Mouse (Mus musculus) hindbrain, postnatal 0 days (tissue): Measurements from ENCODE around the gene Olfr1221. TPM values are rescaled to one million over a fixed set of nuclear protein-coding genes. Genes with fewer than 3 reads are reported as not detected.

Source experiments
- ATAC-seq: fragments of 200-750 bp; cut with Nextera tagmentation; 2 replicates; pipeline ENCODE4 v1.8.0; 2017; ENCODE audit warnings: mild to moderate bottlenecking, moderate TSS enrichment, moderate library complexity
- DNase-seq: peaks from one replicate; pipeline ENCODE4 v3.0.0-alpha.2; 2015; ENCODE audit warnings: low spot score
- H3K27ac ChIP-seq: fragments of 300-500 bp; sonication (generic); 2 replicates; pipeline ENCODE4 v1.5.1; 2014; ENCODE audit warnings: mild to moderate bottlenecking
- H3K27me3 ChIP-seq: fragments of 300-500 bp; sonication (generic); 2 replicates; pipeline ENCODE4 v1.6.1; 2014; ENCODE audit warnings: low read length, mixed read lengths; ENCODE audit not compliant: insufficient read depth
- H3K36me3 ChIP-seq: fragments of 300-500 bp; sonication (generic); 2 replicates; pipeline ENCODE4 v1.6.1; 2014; ENCODE audit warnings: low read length, mixed read lengths; ENCODE audit not compliant: insufficient read depth
- H3K4me1 ChIP-seq: fragments of 300-500 bp; sonication (generic); 2 replicates; pipeline ENCODE4 v1.6.1; 2014; ENCODE audit warnings: antibody characterized with exemption, low read length, mixed read lengths; ENCODE audit not compliant: insufficient read depth
- H3K4me2 ChIP-seq: fragments of 300-500 bp; sonication (generic); 2 replicates; pipeline ENCODE4 v1.6.1; 2014; ENCODE audit warnings: low read depth, mild to moderate bottlenecking, low read length, moderate library complexity, mixed read lengths
- H3K4me3 ChIP-seq: fragments of 300-500 bp; sonication (generic); 2 replicates; pipeline ENCODE4 v1.5.1; 2014; ENCODE audit warnings: low read length
- H3K9ac ChIP-seq: fragments of 300-500 bp; sonication (generic); replicated peaks from 2 replicates; pipeline ENCODE4 v1.6.1; 2014; ENCODE audit warnings: mild to moderate bottlenecking, low read length, moderate library complexity, mixed read lengths
- H3K9me3 ChIP-seq: fragments of 300-500 bp; sonication (generic); 2 replicates; pipeline ENCODE4 v1.6.1; 2016; ENCODE audit warnings: low read length, mixed read lengths
- CTCF ChIP-seq: IDR thresholded peaks from 2 replicates; pipeline ENCODE4 v1.5.1; 2016; ENCODE audit warnings: antibody characterized with exemption, control low read depth, low read depth
- WGBS: fragments of 180-500 bp; shearing (Covaris S2); extraction: QIAGEN DNeasy Blood & Tissue Kit; methylation state at CpG from one replicate; pipeline ENCODE4 v1.1.7; 2014; 5-methylcytosine and 5-hydroxymethylcytosine counted together
- polyA plus RNA-seq: library from polyadenylated mRNA; unstranded; fragments of >200 nt; fragmentation: Nextera tagmentation; extraction: Ambion mirVana; gene quantifications from 2 replicates; pipeline ENCODE4 v1.2.1, GENCODE M21; 2015
- total RNA-seq: library from RNA; depleted of rRNA; stranded (reverse); fragments of >200 nt; gene quantifications from 2 replicates; pipeline ENCODE4 v1.2.3, GENCODE M21; 2014; rRNA removed

Gene Olfr1221
- total and polyA plus RNA-seq, 2 experiments from 2014 or later: not detected

- H3K4me2 ChIP-seq: no peak overlapping the region
- WGBS: 97% methylated on average over 1 of the region's 1 CpGs
- H3K36me3 ChIP-seq: no peaks in the 10 kb centered on the region
- H3K9ac ChIP-seq: no peak overlapping the region
- DNase-seq (no peak), ATAC-seq (no peak)
- no peak overlapping the region for H3K4me3 ChIP-seq
- H3K27ac ChIP-seq: no peak overlapping the region
- TF ChIP-seq CTCF: no peak
- H3K4me1 ChIP-seq: no peaks in the 10 kb centered on the region
- H3K27me3 ChIP-seq: no peaks in the 10 kb centered on the region
- H3K9me3 ChIP-seq: no peaks in the 10 kb centered on the region
Measured at GRCm38 (mm10) chr2:89093848-89094247, 23.2 kb downstream of the Olfr1221 start.

- 64% methylated on average over 1 of the region's 1 CpGs for WGBS
- Histone ChIP-seq H3K9me3 (no peaks in the 10 kb centered on the region), H3K27ac (no peak within 1 kb of the TSS), H3K4me3 (no peak within 1 kb of the TSS), H3K27me3 (no peaks in the 10 kb centered on the region), H3K9ac (no peak within 1 kb of the TSS), H3K4me1 (no peaks in the 10 kb centered on the region), H3K36me3 (no peaks in the 10 kb centered on the region), H3K4me2 (no peak within 1 kb of the TSS)
- TF ChIP-seq CTCF: no peak
- DNase-seq (no peak), ATAC-seq (no peak)
Measured at GRCm38 (mm10) chr2:89083413-89083812, 33.7 kb downstream of the Olfr1221 start, which contains the start of gene Olfr1219. TSS of gene Olfr1219 (minus strand) at chr2:89083513.

GRCm38 (mm10) chr2:89081487-89081886 is 35.6 kb downstream of the Olfr1221 start:
- Histone ChIP-seq H3K36me3 (no peaks in the 10 kb centered on the region), H3K27me3 (no peaks in the 10 kb centered on the region), H3K9ac (no peak overlapping the region), H3K4me2 (no peak overlapping the region), H3K27ac (no peak overlapping the region), H3K9me3 (no peaks in the 10 kb centered on the region), H3K4me3 (no peak overlapping the region), H3K4me1 (no peaks in the 10 kb centered on the region)
- no peak for TF ChIP-seq CTCF
- DNase-seq (no peak), ATAC-seq (no peak)

- DNase-seq: no peak
- Histone ChIP-seq H3K9ac (no peak within 1 kb of the TSS), H3K27ac (no peak within 1 kb of the TSS), H3K27me3 (no peaks in the 10 kb centered on the region), H3K4me1 (no peaks in the 10 kb centered on the region), H3K36me3 (no peaks in the 10 kb centered on the region), H3K9me3 (no peaks in the 10 kb centered on the region), H3K4me2 (no peak within 1 kb of the TSS), H3K4me3 (no peak within 1 kb of the TSS)
- no peak for ATAC-seq
- TF ChIP-seq CTCF: no peak
Measured at GRCm38 (mm10) chr2:89061087-89061486, 56.0 kb downstream of the Olfr1221 start, which contains the start of gene Olfr1218. TSS of gene Olfr1218 (minus strand) at chr2:89061187.

Other genes starting within 250 kb of the Olfr1221 start
- gene Olfr1208, start 215.0 kb downstream of the Olfr1221 start, total RNA-seq: not detected in 2 replicates
- not detected in 2 replicates for gene Olfr1208, start 215.0 kb downstream of the Olfr1221 start, polyA plus RNA-seq
- not detected in 2 replicates for gene Olfr1209, start 202.1 kb downstream of the Olfr1221 start, total RNA-seq
- gene Olfr1209, start 202.1 kb downstream of the Olfr1221 start, polyA plus RNA-seq: not detected in 2 replicates
- gene Olfr1211, start 179.2 kb downstream of the Olfr1221 start, total RNA-seq: not detected in 2 replicates
- gene Olfr1211, start 179.2 kb downstream of the Olfr1221 start, polyA plus RNA-seq: not detected in 2 replicates
- gene Olfr1212, start 163.3 kb downstream of the Olfr1221 start, total RNA-seq: not detected in 2 replicates
- gene Olfr1212, start 163.3 kb downstream of the Olfr1221 start, polyA plus RNA-seq: not detected in 2 replicates
- not detected in 2 replicates for gene Gm13762, start 137.0 kb downstream of the Olfr1221 start, total RNA-seq
- not detected in 2 replicates for gene Gm13762, start 137.0 kb downstream of the Olfr1221 start, polyA plus RNA-seq
- gene Olfr1214, start 124.6 kb downstream of the Olfr1221 start, total RNA-seq: not detected in 2 replicates
- not detected in 2 replicates for gene Olfr1214, start 124.6 kb downstream of the Olfr1221 start, polyA plus RNA-seq
- not detected in 2 replicates for gene Olfr1215, start 110.3 kb downstream of the Olfr1221 start, total RNA-seq
- not detected in 2 replicates for gene Olfr1215, start 110.3 kb downstream of the Olfr1221 start, polyA plus RNA-seq
- not detected in 2 replicates for gene Olfr1216, start 98.9 kb downstream of the Olfr1221 start, total RNA-seq
- gene Olfr1216, start 98.9 kb downstream of the Olfr1221 start, polyA plus RNA-seq: not detected in 2 replicates
- gene Olfr1217, start 85.2 kb downstream of the Olfr1221 start, total RNA-seq: not detected in 2 replicates
- not detected in 2 replicates for gene Olfr1217, start 85.2 kb downstream of the Olfr1221 start, polyA plus RNA-seq
- gene Olfr1218, start 56.1 kb downstream of the Olfr1221 start, total RNA-seq: not detected in 2 replicates
- gene Olfr1218, start 56.1 kb downstream of the Olfr1221 start, polyA plus RNA-seq: not detected in 2 replicates
- not detected in 2 replicates for gene Olfr1219, start 33.8 kb downstream of the Olfr1221 start, total RNA-seq
- not detected in 2 replicates for gene Olfr1219, start 33.8 kb downstream of the Olfr1221 start, polyA plus RNA-seq
- not detected in 2 replicates for gene Olfr1220, start 10.4 kb downstream of the Olfr1221 start, total RNA-seq
- gene Olfr1220, start 10.4 kb downstream of the Olfr1221 start, polyA plus RNA-seq: not detected in 2 replicates
- gene Olfr1222, start 15.8 kb upstream of the Olfr1221 start, total RNA-seq: not detected in 2 replicates
- gene Olfr1222, start 15.8 kb upstream of the Olfr1221 start, polyA plus RNA-seq: not detected in 2 replicates
- gene Olfr1223, start 34.3 kb upstream of the Olfr1221 start, total RNA-seq: not detected in 2 replicates
- gene Olfr1223, start 34.3 kb upstream of the Olfr1221 start, polyA plus RNA-seq: not detected in 2 replicates
- gene Olfr1224-ps1, start 46.8 kb upstream of the Olfr1221 start, total RNA-seq: not detected in 2 replicates
- not detected in 2 replicates for gene Olfr1224-ps1, start 46.8 kb upstream of the Olfr1221 start, polyA plus RNA-seq
- not detected in 2 replicates for gene Olfr1225, start 57.4 kb upstream of the Olfr1221 start, total RNA-seq
- gene Olfr1225, start 57.4 kb upstream of the Olfr1221 start, polyA plus RNA-seq: not detected in 2 replicates
- gene Olfr1226, start 82.8 kb upstream of the Olfr1221 start, total RNA-seq: not detected in 2 replicates
- not detected in 2 replicates for gene Olfr1226, start 82.8 kb upstream of the Olfr1221 start, polyA plus RNA-seq
- gene Olfr1228, start 136.8 kb upstream of the Olfr1221 start, total RNA-seq: not detected in 2 replicates
- not detected in 2 replicates for gene Olfr1228, start 136.8 kb upstream of the Olfr1221 start, polyA plus RNA-seq
- gene Olfr1229, start 170.7 kb upstream of the Olfr1221 start, total RNA-seq: not detected in 2 replicates
- not detected in 2 replicates for gene Olfr1229, start 170.7 kb upstream of the Olfr1221 start, polyA plus RNA-seq
- gene Olfr1230, start 180.0 kb upstream of the Olfr1221 start, total RNA-seq: not detected in 2 replicates
- gene Olfr1230, start 180.0 kb upstream of the Olfr1221 start, polyA plus RNA-seq: not detected in 2 replicates
- not detected in 2 replicates for gene Olfr1231, start 189.8 kb upstream of the Olfr1221 start, total RNA-seq
- not detected in 2 replicates for gene Olfr1231, start 189.8 kb upstream of the Olfr1221 start, polyA plus RNA-seq
- not detected in 2 replicates for gene Olfr1232, start 212.4 kb upstream of the Olfr1221 start, total RNA-seq
- gene Olfr1232, start 212.4 kb upstream of the Olfr1221 start, polyA plus RNA-seq: not detected in 2 replicates
- not detected in 2 replicates for gene Olfr1233, start 225.1 kb upstream of the Olfr1221 start, total RNA-seq
- not detected in 2 replicates for gene Olfr1233, start 225.1 kb upstream of the Olfr1221 start, polyA plus RNA-seq
- gene Olfr1234, start 247.6 kb upstream of the Olfr1221 start, total RNA-seq: not detected in 2 replicates
- not detected in 2 replicates for gene Olfr1234, start 247.6 kb upstream of the Olfr1221 start, polyA plus RNA-seq